Mouse (Mus musculus): Measurements from ENCODE around the gene Vsig2. TPM values are rescaled to one million over a fixed set of nuclear protein-coding genes. Genes with fewer than 3 reads are reported as not detected.
A peak's percentile ranks its signal among the peaks of the same experiment; 100 is the strongest.

Gene Vsig2
- polyA plus RNA-seq, 1 experiment from 2014 or later = 2.0 TPM

- Histone ChIP-seq H3K27me3 (peaks cover 55% of the 10 kb centered on the region), H3K9ac (0 out of 2 replicates have a peak overlapping the region, but pooled peaks have one; percentile 18), H3K4me3 (replicated peaks) (peak overlapping the region; percentile 47), H3K27ac (replicated peaks) (no peak overlapping the region), H3K36me3 (no peaks in the 10 kb centered on the region), H3K4me1 (peaks cover 30% of the 10 kb centered on the region), H3K9me3 (replicated peaks) (no peaks in the 10 kb centered on the region), H3K4me2 (replicated peaks) (peak overlapping the region; percentile 95)
- ATAC-seq (ENCODE audit: insufficient number of reproducible peaks, low FRiP score, low TSS enrichment, low read depth) = no peak
- 2% methylated on average over 23 of the region's 23 CpGs for WGBS
Observed at GRCm38 (mm10) chr9:37551751-37552531, 12.9 kb downstream of the Vsig2 start.

GRCm38 (mm10) chr9:37552536-37553293 lies 13.7 kb downstream of the Vsig2 start, which contains the start of gene Nrgn:
Gene Nrgn (minus strand): TSS chr9:37552904.
- 4% methylated on average over 31 of the region's 31 CpGs for WGBS

GRCm38 (mm10) chr9:37554279-37554678 lies 15.2 kb downstream of the Vsig2 start:
- no peak overlapping the region for H3K27ac ChIP-seq (replicated peaks)
- peaks cover 40% of the 10 kb centered on the region for H3K27me3 ChIP-seq
- H3K4me1 ChIP-seq = peaks cover 30% of the 10 kb centered on the region
- H3K4me2 ChIP-seq (replicated peaks) = no peak overlapping the region
- WGBS = 89% methylated on average over 1 of the region's 1 CpGs
- no peak overlapping the region for H3K9ac ChIP-seq
- no peak for ATAC-seq (ENCODE audit: insufficient number of reproducible peaks, low FRiP score, low TSS enrichment, low read depth)
- no peaks in the 10 kb centered on the region for H3K36me3 ChIP-seq
- no peaks in the 10 kb centered on the region for H3K9me3 ChIP-seq (replicated peaks)
- no peak overlapping the region for H3K4me3 ChIP-seq (replicated peaks)

More at GRCm38 (mm10) chr9:37552536-37553293, 13.7 kb downstream of the Vsig2 start, which contains the start of gene Nrgn:
- no peaks in the 10 kb centered on the region for H3K36me3 ChIP-seq
- peak within 1 kb of the TSS; percentile 47 for H3K4me3 ChIP-seq (replicated peaks)
- H3K9ac ChIP-seq = 0 out of 2 replicates have a peak within 1 kb of the TSS, but pooled peaks have one; percentile 18
- no peak within 1 kb of the TSS for H3K27ac ChIP-seq (replicated peaks)
- H3K4me2 ChIP-seq (replicated peaks) = peak within 1 kb of the TSS; percentile 95
- H3K9me3 ChIP-seq (replicated peaks) = no peaks in the 10 kb centered on the region
- peak; percentile 87 for ATAC-seq (ENCODE audit: insufficient number of reproducible peaks, low FRiP score, low TSS enrichment, low read depth)
- peaks cover 51% of the 10 kb centered on the region for H3K27me3 ChIP-seq
- peaks cover 30% of the 10 kb centered on the region for H3K4me1 ChIP-seq

- WGBS = 21% methylated on average over 7 of the region's 7 CpGs
- Histone ChIP-seq H3K36me3 (no peaks in the 10 kb centered on the region), H3K4me1 (peaks cover 30% of the 10 kb centered on the region), H3K9ac (no peak within 1 kb of the TSS), H3K9me3 (replicated peaks) (no peaks in the 10 kb centered on the region), H3K27me3 (peaks cover 32% of the 10 kb centered on the region), H3K4me2 (replicated peaks) (no peak within 1 kb of the TSS), H3K4me3 (replicated peaks) (no peak within 1 kb of the TSS), H3K27ac (replicated peaks) (peak within 1 kb of the TSS; percentile 51; the same call in 1 of the 2 replicates)
- ATAC-seq (ENCODE audit: insufficient number of reproducible peaks, low FRiP score, low TSS enrichment, low read depth) = no peak
Observed at GRCm38 (mm10) chr9:37554838-37555748, 16.0 kb downstream of the Vsig2 start, which contains the start of gene Siae. Gene Siae (plus strand): TSS chr9:37555698.

- Histone ChIP-seq H3K4me2 (replicated peaks) (no peak overlapping the region), H3K36me3 (no peaks in the 10 kb centered on the region), H3K4me3 (replicated peaks) (no peak overlapping the region), H3K27me3 (peaks cover 20% of the 10 kb centered on the region), H3K27ac (replicated peaks) (peak overlapping the region; percentile 51; the same call in 1 of the 2 replicates), H3K9ac (no peak overlapping the region), H3K4me1 (peaks cover 30% of the 10 kb centered on the region), H3K9me3 (replicated peaks) (no peaks in the 10 kb centered on the region)
- WGBS = 50% methylated on average over 3 of the region's 3 CpGs
- ATAC-seq (ENCODE audit: insufficient number of reproducible peaks, low FRiP score, low TSS enrichment, low read depth) = no peak; the same call in 1 of the 2 replicates
Observed at GRCm38 (mm10) chr9:37556366-37556765, 17.3 kb downstream of the Vsig2 start.

GRCm38 (mm10) chr9:37560617-37561016 lies 21.6 kb downstream of the Vsig2 start:
- no peak overlapping the region for H3K4me3 ChIP-seq (replicated peaks)
- H3K27me3 ChIP-seq = 0 out of 2 replicates have a peak, but pooled peaks cover 4% of the 10 kb centered on the region
- no peak overlapping the region for H3K9ac ChIP-seq
- no peaks in the 10 kb centered on the region for H3K9me3 ChIP-seq (replicated peaks)
- no peak for ATAC-seq (ENCODE audit: insufficient number of reproducible peaks, low FRiP score, low TSS enrichment, low read depth)
- H3K36me3 ChIP-seq = no peaks in the 10 kb centered on the region
- peaks cover 7% of the 10 kb centered on the region; the same call in 1 of the 2 replicates for H3K4me1 ChIP-seq
- WGBS = 90% methylated on average over 2 of the region's 2 CpGs
- H3K27ac ChIP-seq (replicated peaks) = no peak overlapping the region
- H3K4me2 ChIP-seq (replicated peaks) = no peak overlapping the region

- WGBS = 74% methylated on average over 1 of the region's 1 CpGs
Observed at GRCm38 (mm10) chr9:37563805-37564204, 24.8 kb downstream of the Vsig2 start.

GRCm38 (mm10) chr9:37567019-37567418 lies 28.0 kb downstream of the Vsig2 start:
- Histone ChIP-seq H3K27ac (replicated peaks) (no peak overlapping the region), H3K4me3 (replicated peaks) (no peak overlapping the region)
- WGBS = 96% methylated on average over 2 of the region's 2 CpGs

More at GRCm38 (mm10) chr9:37563805-37564204, 24.8 kb downstream of the Vsig2 start:
- Histone ChIP-seq H3K4me3 (replicated peaks) (no peak overlapping the region), H3K27me3 (peaks cover 3% of the 10 kb centered on the region; the same call in 1 of the 2 replicates), H3K4me1 (peaks cover 8% of the 10 kb centered on the region; the same call in 1 of the 2 replicates), H3K36me3 (no peaks in the 10 kb centered on the region), H3K4me2 (replicated peaks) (no peak overlapping the region), H3K9ac (no peak overlapping the region), H3K27ac (replicated peaks) (no peak overlapping the region), H3K9me3 (replicated peaks) (no peaks in the 10 kb centered on the region)
- ATAC-seq (ENCODE audit: insufficient number of reproducible peaks, low FRiP score, low TSS enrichment, low read depth) = no peak

GRCm38 (mm10) chr9:37567454-37567853 lies 28.4 kb downstream of the Vsig2 start:
- H3K4me1 ChIP-seq = peaks cover 8% of the 10 kb centered on the region; the same call in 1 of the 2 replicates
- no peak overlapping the region for H3K4me3 ChIP-seq (replicated peaks)
- no peak overlapping the region for H3K4me2 ChIP-seq (replicated peaks)
- WGBS = 48% methylated on average over 5 of the region's 5 CpGs
- H3K27ac ChIP-seq (replicated peaks) = no peak overlapping the region
- H3K27me3 ChIP-seq = peaks cover 3% of the 10 kb centered on the region; the same call in 1 of the 2 replicates
- no peak overlapping the region for H3K9ac ChIP-seq
- H3K36me3 ChIP-seq = no peaks in the 10 kb centered on the region
- no peak for ATAC-seq (ENCODE audit: insufficient number of reproducible peaks, low FRiP score, low TSS enrichment, low read depth)
- H3K9me3 ChIP-seq (replicated peaks) = no peaks in the 10 kb centered on the region

More at GRCm38 (mm10) chr9:37567019-37567418, 28.0 kb downstream of the Vsig2 start:
- H3K4me2 ChIP-seq (replicated peaks) = no peak overlapping the region
- H3K27me3 ChIP-seq = peaks cover 3% of the 10 kb centered on the region; the same call in 1 of the 2 replicates
- H3K9me3 ChIP-seq (replicated peaks) = no peaks in the 10 kb centered on the region
- no peak overlapping the region for H3K9ac ChIP-seq
- peaks cover 8% of the 10 kb centered on the region; the same call in 1 of the 2 replicates for H3K4me1 ChIP-seq
- ATAC-seq (ENCODE audit: insufficient number of reproducible peaks, low FRiP score, low TSS enrichment, low read depth) = no peak
- H3K36me3 ChIP-seq = no peaks in the 10 kb centered on the region

GRCm38 (mm10) chr9:37567892-37568604 lies 29.0 kb downstream of the Vsig2 start:
- WGBS = 40% methylated on average over 15 of the region's 15 CpGs
- Histone ChIP-seq H3K4me1 (peaks cover 8% of the 10 kb centered on the region; the same call in 1 of the 2 replicates), H3K4me2 (replicated peaks) (no peak overlapping the region), H3K27ac (replicated peaks) (no peak overlapping the region), H3K9ac (no peak overlapping the region), H3K36me3 (no peaks in the 10 kb centered on the region), H3K27me3 (peaks cover 3% of the 10 kb centered on the region; the same call in 1 of the 2 replicates), H3K9me3 (replicated peaks) (no peaks in the 10 kb centered on the region), H3K4me3 (replicated peaks) (no peak overlapping the region)
- ATAC-seq (ENCODE audit: insufficient number of reproducible peaks, low FRiP score, low TSS enrichment, low read depth) = no peak

All from embryonic facial prominence, embryonic 15.5 days (tissue).